Mouse (Mus musculus): Measurements from ENCODE around the gene Prpf18.

GRCm38 (mm10) chr2:4578291-4578690, 73.6 kb downstream of the Prpf18 start:
- TF ChIP-seq CTCF (IDR thresholded peaks at IDR 0.05; ENCODE audit: control insufficient read depth, insufficient read depth, insufficient replicate concordance, low read depth, low read length) (no peak), POLR2A (IDR thresholded peaks at IDR 0.05; ENCODE audit: control insufficient read depth, low read depth, low read length) (no peak)
